Mouse (Mus musculus) brain, embryonic 14.5 days (tissue): ENCODE data around the gene Elovl6.

Experiments
- CTCF ChIP-seq: fragments of 200-500 bp; IDR thresholded peaks from 2 replicates; pipeline ENCODE4 v1.5.1; 2012; ENCODE audit warnings: inconsistent platforms, mild to moderate bottlenecking, moderate library complexity, borderline replicate concordance; ENCODE audit not compliant: insufficient read depth, insufficient read length; ENCODE audit errors: extremely low read depth
- POLR2A ChIP-seq: fragments of 200-500 bp; IDR thresholded peaks from 2 replicates; pipeline ENCODE4 v1.6.1; 2012; ENCODE audit warnings: mild to moderate bottlenecking, inconsistent platforms, borderline replicate concordance; ENCODE audit not compliant: poor library complexity, insufficient read depth, insufficient read length, severe bottlenecking; ENCODE audit errors: extremely low read depth

DNA sequence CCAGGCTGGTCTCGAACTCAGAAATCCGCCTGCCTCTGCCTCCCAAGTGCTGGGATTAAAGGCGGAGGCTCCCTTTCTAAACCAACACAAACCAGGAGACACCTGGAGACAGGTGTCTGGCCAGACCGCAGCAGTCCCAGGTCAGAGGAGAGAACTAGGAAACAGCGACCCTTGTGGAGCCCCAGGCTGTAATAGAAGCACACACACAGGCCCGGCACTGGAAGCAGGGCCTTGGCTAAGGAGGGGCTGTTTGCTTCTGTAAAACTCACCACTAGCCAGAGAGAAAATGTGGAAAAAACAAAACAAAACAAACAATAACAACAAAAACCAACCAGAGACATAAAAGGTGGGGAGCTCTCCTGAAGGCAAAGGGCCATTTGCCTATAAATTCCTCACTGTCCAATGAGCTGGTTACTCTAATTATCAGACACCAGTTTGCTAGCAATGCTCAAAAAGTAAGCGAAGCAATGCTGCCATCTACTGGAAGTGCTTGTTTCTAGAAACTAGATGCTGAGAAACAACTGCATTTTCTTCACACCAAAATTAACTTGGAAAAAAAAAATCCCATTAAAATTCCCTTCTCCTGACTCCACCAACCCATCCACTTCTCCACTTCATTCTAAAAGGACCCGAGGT lies 154.7 kb downstream of the Elovl6 start:
- TF ChIP-seq POLR2A (no peak), CTCF (peak; percentile 65; the same call in 1 of the 2 replicates)
